Mouse (Mus musculus) cerebellum, postnatal 25 days (tissue): Measurements from ENCODE around the gene Asb17.
"Not testable (repeated sequence)": the region's sequence is repeated elsewhere in the genome, so short reads cannot be mapped to it uniquely, and the experiment has no call there.

ENCODE experiments used
- DNase-seq, 2 experiments: peaks; one replicate each; pipeline ENCODE4 v3.0.0; 2021; ENCODE audit warnings: mixed read lengths in 2 of 2

The Asb17 gene

GRCm38 (mm10) chr3:153844030-153844429 is at the start of gene Asb17:
TSS of gene Asb17 (plus strand) at chr3:153844209.
- no peak for DNase-seq

GRCm38 (mm10) chr3:153797574-153797973 is 46.4 kb upstream of the Asb17 start:
- DNase-seq = no peak

- DNase-seq = no peak
Measured at GRCm38 (mm10) chr3:153799603-153800002, 44.4 kb upstream of the Asb17 start.

- no peak for DNase-seq
Measured at GRCm38 (mm10) chr3:153800690-153801089, 43.3 kb upstream of the Asb17 start.

- DNase-seq = no peak
Measured at GRCm38 (mm10) chr3:153801541-153801940, 42.5 kb upstream of the Asb17 start.

- DNase-seq = no peak
Measured at GRCm38 (mm10) chr3:153802640-153803039, 41.4 kb upstream of the Asb17 start.

GRCm38 (mm10) chr3:153804032-153804431 is 40.0 kb upstream of the Asb17 start:
- DNase-seq = no peak

GRCm38 (mm10) chr3:153806077-153806772 is 37.8 kb upstream of the Asb17 start:
- DNase-seq = peak; percentile 89 to 95

- no peak for DNase-seq
Measured at GRCm38 (mm10) chr3:153806773-153807443, 37.1 kb upstream of the Asb17 start.

- no peak for DNase-seq
Measured at GRCm38 (mm10) chr3:153807444-153808149, 36.4 kb upstream of the Asb17 start.

GRCm38 (mm10) chr3:153808406-153808805 is 35.6 kb upstream of the Asb17 start:
- no peak for DNase-seq

GRCm38 (mm10) chr3:153814026-153814425 is 30.0 kb upstream of the Asb17 start:
- DNase-seq = no peak

- no peak for DNase-seq
Measured at GRCm38 (mm10) chr3:153817376-153817890, 26.6 kb upstream of the Asb17 start.

- DNase-seq = no peak
Measured at GRCm38 (mm10) chr3:153818723-153819122, 25.3 kb upstream of the Asb17 start.

GRCm38 (mm10) chr3:153819438-153819837 is 24.6 kb upstream of the Asb17 start:
- DNase-seq = no peak

- DNase-seq = peak; percentile 39 to 49
Measured at GRCm38 (mm10) chr3:153823671-153824515, 20.1 kb upstream of the Asb17 start.

- no peak for DNase-seq
Measured at GRCm38 (mm10) chr3:153825197-153825596, 18.8 kb upstream of the Asb17 start.

- no peak for DNase-seq
Measured at GRCm38 (mm10) chr3:153826616-153827015, 17.4 kb upstream of the Asb17 start.

- not testable (repeated sequence) for DNase-seq
Measured at GRCm38 (mm10) chr3:153829788-153830187, 14.2 kb upstream of the Asb17 start.

- peak; percentile 87 to 88 for DNase-seq
Measured at GRCm38 (mm10) chr3:153831014-153831872, 12.8 kb upstream of the Asb17 start.

- DNase-seq = no peak
Measured at GRCm38 (mm10) chr3:153831873-153832653, 11.9 kb upstream of the Asb17 start.
